Mouse (Mus musculus): ENCODE results near the gene Rpgrip1l. TPM values are rescaled to one million over a fixed set of nuclear protein-coding genes. Genes with fewer than 3 reads are reported as not detected.
A peak's percentile ranks its signal among the peaks of the same experiment; 100 is the strongest.

Gene Rpgrip1l
- polyA plus RNA-seq, 1 experiment from 2014 or later = 12.6 TPM

DNA sequence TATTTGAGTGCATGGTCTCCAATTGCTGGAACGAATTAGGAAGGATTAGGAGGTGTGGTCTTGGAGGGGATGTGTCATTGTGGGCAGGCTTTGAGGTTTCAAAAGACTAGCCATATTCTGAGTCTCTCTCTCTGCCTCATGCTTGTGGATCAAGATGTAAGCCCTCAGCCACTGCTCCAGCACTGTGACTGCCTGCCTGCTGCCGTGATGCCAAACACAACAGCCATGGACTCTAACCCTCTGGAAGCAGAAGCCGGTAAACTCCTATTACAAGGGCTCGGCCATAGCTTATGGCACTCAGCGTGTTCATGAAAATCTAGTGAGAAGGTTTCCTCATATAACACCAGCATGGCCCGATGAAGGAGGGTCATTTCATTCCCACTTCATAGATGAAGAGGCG lies 36.8 kb upstream of the Rpgrip1l start:
- Histone ChIP-seq H3K9me3 (no peaks in the 10 kb centered on the region), H3K27ac (no peak overlapping the region), H3K36me3 (replicated peaks) (no peaks in the 10 kb centered on the region), H3K9ac (no peak overlapping the region), H3K4me1 (peaks cover 15% of the 10 kb centered on the region), H3K27me3 (replicated peaks) (no peaks in the 10 kb centered on the region), H3K4me2 (no peak overlapping the region), H3K4me3 (no peak overlapping the region)
- ATAC-seq (replicated peaks) = no peak
- 88% methylated on average over 7 of the region's 7 CpGs for WGBS

DNA sequence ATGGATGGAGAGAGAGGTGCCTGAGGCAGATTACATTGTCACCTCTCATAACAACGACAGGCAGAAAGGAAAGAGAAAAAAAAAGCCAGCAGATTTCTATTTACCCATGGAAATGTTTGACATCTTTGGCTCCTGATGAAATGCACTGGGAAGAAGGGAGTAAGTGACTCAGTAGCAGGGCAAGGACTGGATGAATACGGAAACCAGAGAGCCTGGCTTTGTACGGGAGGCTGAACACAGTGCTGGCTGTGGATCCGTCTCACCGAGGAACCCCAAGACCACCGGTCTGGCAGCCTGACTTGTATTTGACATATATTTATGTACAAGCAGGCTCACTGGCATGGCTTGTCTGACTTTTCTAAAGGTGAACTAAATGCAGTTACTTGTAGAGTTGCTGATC lies 34.5 kb upstream of the Rpgrip1l start:
- Histone ChIP-seq H3K4me1 (peaks cover 5% of the 10 kb centered on the region; the same call in 1 of the 2 replicates), H3K36me3 (replicated peaks) (no peaks in the 10 kb centered on the region), H3K9me3 (no peaks in the 10 kb centered on the region), H3K9ac (no peak overlapping the region), H3K4me2 (no peak overlapping the region), H3K27ac (peak overlapping the region; percentile 27; the same call in 1 of the 2 replicates), H3K27me3 (replicated peaks) (no peaks in the 10 kb centered on the region), H3K4me3 (no peak overlapping the region)
- WGBS = 52% methylated on average over 6 of the region's 6 CpGs
- ATAC-seq (replicated peaks) = no peak

DNA sequence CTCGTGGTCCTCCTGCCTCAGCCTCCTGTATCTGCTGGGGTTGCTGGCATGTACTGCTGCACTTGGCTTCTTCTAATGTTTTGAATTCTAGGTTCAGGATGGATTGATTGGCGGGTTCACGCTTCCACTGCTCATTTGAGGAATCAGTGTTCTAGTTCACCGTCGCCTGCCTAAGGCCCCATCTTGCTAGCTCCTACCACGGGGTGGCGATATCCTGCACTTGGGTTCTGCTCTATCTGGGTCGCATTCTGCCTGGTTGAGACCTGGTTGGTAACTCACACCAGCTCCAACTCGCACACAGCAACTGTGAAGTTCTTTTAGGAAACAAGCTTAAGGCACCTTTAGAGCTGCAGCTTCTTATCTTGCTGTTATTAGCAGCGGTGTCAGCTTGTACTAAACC lies 34.1 kb upstream of the Rpgrip1l start:
- ATAC-seq (replicated peaks) = no peak
- no peak overlapping the region for H3K9ac ChIP-seq
- H3K4me2 ChIP-seq = no peak overlapping the region
- peaks cover 5% of the 10 kb centered on the region; the same call in 1 of the 2 replicates for H3K4me1 ChIP-seq
- 86% methylated on average over 10 of the region's 10 CpGs for WGBS
- no peaks in the 10 kb centered on the region for H3K27me3 ChIP-seq (replicated peaks)
- H3K27ac ChIP-seq = peak overlapping the region; percentile 27; the same call in 1 of the 2 replicates
- H3K4me3 ChIP-seq = no peak overlapping the region
- no peaks in the 10 kb centered on the region for H3K36me3 ChIP-seq (replicated peaks)
- no peaks in the 10 kb centered on the region for H3K9me3 ChIP-seq

DNA sequence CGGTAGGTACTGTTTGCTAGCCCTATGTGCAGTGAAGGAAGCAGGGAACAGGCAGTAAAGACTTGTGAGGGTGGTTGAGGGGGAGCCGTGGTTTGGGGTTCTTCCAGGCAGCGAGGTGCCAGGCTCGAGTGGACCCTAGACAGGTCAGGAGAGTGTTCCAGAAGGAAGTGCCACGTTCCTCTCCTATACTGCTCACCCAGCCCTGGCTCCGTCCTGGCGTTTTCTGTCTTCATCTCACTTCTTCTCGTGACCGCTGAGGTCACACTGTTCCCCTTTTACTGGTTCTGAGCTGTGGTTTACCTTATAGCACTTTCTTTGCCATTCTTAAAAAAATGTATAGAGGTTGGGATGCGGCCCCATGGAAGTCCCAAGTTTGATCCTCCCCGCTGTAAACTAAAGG lies 31.6 kb upstream of the Rpgrip1l start:
- peaks cover 5% of the 10 kb centered on the region; the same call in 1 of the 2 replicates for H3K4me1 ChIP-seq
- WGBS = 95% methylated on average over 11 of the region's 11 CpGs
- no peak overlapping the region for H3K4me2 ChIP-seq
- H3K36me3 ChIP-seq (replicated peaks) = no peaks in the 10 kb centered on the region
- ATAC-seq (replicated peaks) = no peak
- H3K9ac ChIP-seq = no peak overlapping the region
- no peaks in the 10 kb centered on the region for H3K9me3 ChIP-seq
- H3K27me3 ChIP-seq (replicated peaks) = no peaks in the 10 kb centered on the region
- no peak overlapping the region for H3K4me3 ChIP-seq
- H3K27ac ChIP-seq = no peak overlapping the region

DNA sequence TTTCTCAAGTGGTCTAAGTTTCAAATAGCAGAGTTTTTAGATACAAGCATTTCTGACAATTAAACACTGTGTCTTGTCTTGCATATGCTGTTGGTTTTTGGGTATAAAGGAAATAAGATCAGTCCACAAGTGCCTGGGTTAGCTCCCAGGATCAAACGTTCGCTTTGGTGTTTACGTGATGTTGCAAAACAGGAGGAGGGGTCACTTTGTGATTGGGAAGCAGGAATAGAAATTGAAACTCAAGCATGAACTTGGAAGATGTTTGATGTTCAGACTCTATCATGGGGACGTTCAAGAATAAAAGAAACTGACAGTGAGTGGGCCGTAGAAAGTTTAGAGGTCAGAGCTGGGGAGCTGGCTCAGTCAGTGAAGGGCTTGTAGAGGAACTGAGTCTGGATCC lies 29.7 kb upstream of the Rpgrip1l start:
- no peak for ATAC-seq (replicated peaks)
- H3K4me2 ChIP-seq = no peak overlapping the region
- no peaks in the 10 kb centered on the region for H3K9me3 ChIP-seq
- H3K27me3 ChIP-seq (replicated peaks) = no peaks in the 10 kb centered on the region
- H3K27ac ChIP-seq = no peak overlapping the region
- no peaks in the 10 kb centered on the region for H3K36me3 ChIP-seq (replicated peaks)
- H3K4me3 ChIP-seq = no peak overlapping the region
- peaks cover 5% of the 10 kb centered on the region; the same call in 1 of the 2 replicates for H3K4me1 ChIP-seq
- no peak overlapping the region for H3K9ac ChIP-seq
- 70% methylated on average over 5 of the region's 5 CpGs for WGBS

DNA sequence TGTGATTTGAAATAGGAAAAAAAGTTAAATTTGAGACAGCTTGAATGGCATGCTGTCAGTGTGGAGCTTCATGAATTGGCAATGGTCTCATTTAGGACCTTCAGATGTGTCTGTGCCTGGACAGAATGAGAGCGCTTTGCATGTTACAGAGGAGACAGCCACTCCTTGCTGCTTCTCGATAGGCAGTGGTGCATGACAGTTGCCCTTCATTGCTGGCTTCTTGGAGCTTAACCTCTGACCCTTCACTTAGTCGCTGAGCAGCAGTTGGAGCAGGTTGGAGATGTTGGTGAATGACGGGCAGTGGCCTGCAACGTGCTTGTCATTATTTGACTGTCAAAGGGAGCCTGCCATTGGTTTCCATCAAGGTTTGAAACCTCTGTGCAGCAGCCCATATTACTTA lies 29.1 kb upstream of the Rpgrip1l start:
- WGBS = 24% methylated on average over 5 of the region's 5 CpGs
- no peak for ATAC-seq (replicated peaks)
- no peaks in the 10 kb centered on the region for H3K27me3 ChIP-seq (replicated peaks)
- no peaks in the 10 kb centered on the region for H3K36me3 ChIP-seq (replicated peaks)
- H3K4me2 ChIP-seq = no peak overlapping the region
- H3K9me3 ChIP-seq = no peaks in the 10 kb centered on the region
- H3K4me1 ChIP-seq = peaks cover 2% of the 10 kb centered on the region; the same call in 1 of the 2 replicates
- H3K27ac ChIP-seq = no peak overlapping the region
- H3K4me3 ChIP-seq = no peak overlapping the region
- H3K9ac ChIP-seq = no peak overlapping the region

DNA sequence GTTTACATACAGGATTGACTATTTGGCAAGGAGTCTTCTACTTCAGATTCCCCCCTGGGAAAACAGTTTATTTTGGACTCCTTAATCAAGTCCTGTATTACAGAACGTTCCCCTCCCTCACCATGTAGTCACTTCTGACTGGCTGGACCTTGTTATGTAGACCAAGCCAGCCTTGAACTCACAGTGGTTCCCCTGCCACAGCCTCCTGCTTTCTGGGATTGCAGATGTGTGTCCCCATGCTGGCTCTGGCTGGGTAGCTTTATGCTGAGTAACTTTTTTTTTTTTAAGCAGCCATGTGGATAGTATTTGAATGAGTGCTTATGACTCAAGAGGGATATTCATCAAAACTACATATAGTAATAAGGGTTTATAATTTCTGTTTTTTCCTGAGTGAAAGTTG lies 27.7 kb upstream of the Rpgrip1l start:
- 83% methylated on average over 1 of the region's 1 CpGs for WGBS
- ATAC-seq (replicated peaks) = no peak

DNA sequence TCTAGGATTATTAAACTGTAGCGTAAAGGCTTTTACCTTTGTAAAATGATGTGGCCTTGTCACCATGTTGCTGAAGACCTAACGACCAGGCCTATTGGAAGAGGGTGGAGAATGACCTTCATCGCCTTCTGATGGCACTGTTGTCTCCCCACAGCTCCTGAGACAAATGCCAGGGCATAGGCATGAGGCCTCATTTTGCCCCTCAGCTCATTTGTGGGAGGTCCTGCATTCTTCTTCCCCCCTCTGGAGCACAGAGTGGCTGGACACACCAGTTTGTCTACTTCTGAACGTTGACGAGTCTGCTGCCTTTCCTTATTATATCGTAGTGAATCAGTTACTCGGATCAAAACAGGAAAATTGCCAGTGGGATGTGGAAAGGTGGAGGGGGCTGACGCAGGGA lies 26.6 kb upstream of the Rpgrip1l start:
- Histone ChIP-seq H3K27me3 (replicated peaks) (no peaks in the 10 kb centered on the region), H3K4me3 (no peak overlapping the region), H3K36me3 (replicated peaks) (no peaks in the 10 kb centered on the region), H3K27ac (no peak overlapping the region), H3K9me3 (no peaks in the 10 kb centered on the region), H3K9ac (no peak overlapping the region), H3K4me2 (no peak overlapping the region), H3K4me1 (no peaks in the 10 kb centered on the region)
- no peak for ATAC-seq (replicated peaks)
- WGBS = 90% methylated on average over 8 of the region's 8 CpGs

More for the DNA sequence above, 27.7 kb upstream of the Rpgrip1l start:
- H3K9me3 ChIP-seq = no peaks in the 10 kb centered on the region
- H3K9ac ChIP-seq = no peak overlapping the region
- H3K27ac ChIP-seq = no peak overlapping the region
- H3K4me2 ChIP-seq = no peak overlapping the region
- no peaks in the 10 kb centered on the region for H3K4me1 ChIP-seq
- H3K36me3 ChIP-seq (replicated peaks) = no peaks in the 10 kb centered on the region
- no peak overlapping the region for H3K4me3 ChIP-seq
- no peaks in the 10 kb centered on the region for H3K27me3 ChIP-seq (replicated peaks)

DNA sequence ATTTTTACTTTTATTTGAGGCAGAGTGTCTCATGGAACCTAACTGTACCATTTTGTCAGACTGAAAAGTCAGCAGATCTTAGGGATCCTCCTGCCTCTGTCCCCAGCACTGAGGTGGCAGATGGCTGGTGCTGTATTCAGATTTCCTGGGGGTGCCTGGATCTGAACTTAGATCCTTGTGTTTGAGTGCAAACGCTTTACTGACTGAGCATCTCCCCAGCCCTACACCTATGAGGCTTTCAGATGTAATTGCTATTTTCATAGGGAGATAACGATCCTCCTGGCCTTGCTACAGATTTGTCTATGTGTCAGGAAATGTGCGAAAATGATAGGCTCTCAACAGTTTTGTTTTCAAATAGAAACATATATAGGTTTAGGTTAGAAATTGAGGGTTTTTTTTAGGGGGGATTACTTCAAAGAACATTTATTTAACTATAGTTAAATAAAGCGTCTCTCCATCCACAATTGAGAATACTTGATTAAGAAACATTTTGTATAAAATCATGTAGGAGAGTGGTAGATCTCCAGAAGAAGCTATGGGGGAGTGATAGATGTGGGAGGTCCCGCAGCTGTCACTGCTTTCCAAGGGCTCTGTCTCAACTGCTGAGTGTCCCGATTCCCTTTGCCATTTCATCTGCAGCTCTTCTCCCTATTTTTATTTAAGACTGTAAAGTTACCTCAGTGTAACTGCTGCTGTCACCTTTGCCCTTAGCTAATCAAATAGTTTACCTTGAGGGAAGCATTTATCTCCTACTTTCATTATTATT lies 25.5 kb upstream of the Rpgrip1l start:
- Histone ChIP-seq H3K27ac (no peak overlapping the region), H3K36me3 (replicated peaks) (no peaks in the 10 kb centered on the region)
- 92% methylated on average over 6 of the region's 6 CpGs for WGBS

DNA sequence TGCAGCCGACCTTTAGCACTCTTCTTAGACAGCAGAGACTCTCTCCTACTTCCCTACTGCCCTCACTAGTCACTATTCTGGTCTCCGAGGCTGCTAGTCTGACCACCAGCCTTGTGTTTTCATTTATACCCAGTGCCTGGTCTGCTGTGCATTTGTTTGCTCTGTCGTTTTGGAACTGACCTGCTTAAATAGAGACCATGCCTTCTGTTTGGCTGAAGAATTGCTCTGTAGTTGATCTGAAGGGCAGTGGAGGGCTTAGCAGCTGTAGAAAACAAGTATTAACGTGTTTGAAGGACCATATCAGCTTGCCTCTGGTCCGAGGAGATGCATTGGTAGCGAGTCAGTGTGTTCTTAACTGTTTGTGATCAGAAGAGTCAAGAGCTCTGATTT lies 16.4 kb upstream of the Rpgrip1l start:
- 26% methylated on average over 6 of the region's 6 CpGs for WGBS
- Histone ChIP-seq H3K4me1 (peaks cover 50% of the 10 kb centered on the region), H3K27ac (peak overlapping the region; percentile 79), H3K4me3 (no peak overlapping the region), H3K27me3 (replicated peaks) (no peaks in the 10 kb centered on the region), H3K9me3 (no peaks in the 10 kb centered on the region), H3K9ac (peak overlapping the region; percentile 35; the same call in 1 of the 2 replicates), H3K36me3 (replicated peaks) (no peaks in the 10 kb centered on the region), H3K4me2 (peak overlapping the region; percentile 32)
- no peak; the same call in 1 of the 2 replicates for ATAC-seq (replicated peaks)

More for the DNA sequence above, 25.5 kb upstream of the Rpgrip1l start:
- H3K4me2 ChIP-seq = no peak overlapping the region
- no peaks in the 10 kb centered on the region for H3K9me3 ChIP-seq
- H3K27me3 ChIP-seq (replicated peaks) = no peaks in the 10 kb centered on the region
- ATAC-seq (replicated peaks) = no peak
- H3K4me3 ChIP-seq = no peak overlapping the region
- H3K4me1 ChIP-seq = no peaks in the 10 kb centered on the region
- H3K9ac ChIP-seq = no peak overlapping the region

DNA sequence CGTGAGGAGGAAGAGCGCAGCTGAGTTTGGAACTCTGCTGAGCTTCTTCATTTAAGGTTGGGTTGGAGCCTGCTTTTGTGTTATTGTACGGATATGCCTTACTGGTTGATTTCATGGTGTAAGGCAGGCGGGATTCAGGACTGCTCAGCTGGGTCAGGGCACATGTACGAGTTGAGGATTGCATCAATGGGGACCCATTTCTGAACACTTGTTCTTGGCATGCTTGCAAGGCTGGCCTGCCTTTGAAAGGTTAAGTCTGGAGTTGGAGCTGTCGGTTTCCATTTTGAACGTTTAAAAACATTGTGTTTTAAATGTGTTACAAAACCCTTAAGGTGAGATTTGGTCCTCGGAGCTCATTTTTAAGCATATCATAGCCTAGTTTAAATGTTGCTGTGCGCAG lies 16.0 kb upstream of the Rpgrip1l start:
- Histone ChIP-seq H3K4me2 (no peak overlapping the region), H3K9ac (no peak overlapping the region; the same call in 1 of the 2 replicates), H3K9me3 (no peaks in the 10 kb centered on the region), H3K4me1 (peaks cover 50% of the 10 kb centered on the region), H3K27ac (peak overlapping the region; percentile 79), H3K27me3 (replicated peaks) (no peaks in the 10 kb centered on the region), H3K36me3 (replicated peaks) (no peaks in the 10 kb centered on the region), H3K4me3 (no peak overlapping the region)
- no peak for ATAC-seq (replicated peaks)
- WGBS = 70% methylated on average over 9 of the region's 9 CpGs

DNA sequence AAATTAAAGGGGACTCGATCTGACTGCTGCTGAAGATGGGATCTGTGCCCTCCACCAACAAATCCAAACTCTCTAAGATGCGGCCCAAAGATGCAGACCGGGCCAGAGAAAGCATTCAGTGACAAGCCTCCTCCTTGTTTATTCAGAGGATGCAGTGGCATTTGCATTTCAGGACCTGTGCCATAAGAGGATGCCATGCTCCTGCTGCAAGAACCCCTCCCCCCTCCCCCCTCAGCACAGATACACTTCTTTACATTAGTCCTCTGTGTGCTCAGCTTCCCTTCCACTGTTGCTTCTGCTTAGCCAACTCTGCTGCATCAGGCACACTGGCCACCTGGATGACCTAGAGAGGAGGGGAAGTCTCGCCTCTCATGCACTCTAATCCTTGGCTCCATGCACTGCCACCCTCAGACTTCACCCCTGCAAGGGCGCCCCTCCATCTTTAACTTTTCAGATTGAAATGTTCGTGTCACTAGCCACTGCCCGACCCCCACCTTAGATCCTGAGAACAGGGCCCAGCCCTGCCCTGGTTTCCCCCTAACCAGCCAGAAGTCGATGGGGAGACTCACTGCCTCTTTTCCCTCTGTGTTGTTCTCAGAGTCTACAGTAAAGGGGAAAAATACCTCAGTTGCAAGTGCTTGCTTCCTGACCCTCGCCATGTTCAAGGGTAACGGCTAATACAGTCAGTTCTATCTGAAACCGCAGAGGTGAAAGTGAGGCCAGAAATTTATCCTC lies 14.6 kb upstream of the Rpgrip1l start:
- no peak overlapping the region for H3K9ac ChIP-seq
- no peak overlapping the region for H3K4me3 ChIP-seq
- ATAC-seq (replicated peaks) = no peak
- H3K36me3 ChIP-seq (replicated peaks) = no peaks in the 10 kb centered on the region
- no peak overlapping the region for H3K27ac ChIP-seq
- no peak overlapping the region for H3K4me2 ChIP-seq
- peaks cover 46% of the 10 kb centered on the region for H3K4me1 ChIP-seq
- no peaks in the 10 kb centered on the region for H3K27me3 ChIP-seq (replicated peaks)
- no peaks in the 10 kb centered on the region for H3K9me3 ChIP-seq
- WGBS = 73% methylated on average over 11 of the region's 11 CpGs
